Mouse (Mus musculus) mesoderm, embryonic 11.5 days (tissue): ENCODE data around the gene Cabcoco1.
A peak's percentile ranks its signal among the peaks of the same experiment; 100 is the strongest.

Experiments
- DNase-seq: peaks from one replicate; pipeline ENCODE4 v3.0.0-alpha.2; 2012; ENCODE audit warnings: low read depth, low spot score

Cabcoco1 gene

DNA sequence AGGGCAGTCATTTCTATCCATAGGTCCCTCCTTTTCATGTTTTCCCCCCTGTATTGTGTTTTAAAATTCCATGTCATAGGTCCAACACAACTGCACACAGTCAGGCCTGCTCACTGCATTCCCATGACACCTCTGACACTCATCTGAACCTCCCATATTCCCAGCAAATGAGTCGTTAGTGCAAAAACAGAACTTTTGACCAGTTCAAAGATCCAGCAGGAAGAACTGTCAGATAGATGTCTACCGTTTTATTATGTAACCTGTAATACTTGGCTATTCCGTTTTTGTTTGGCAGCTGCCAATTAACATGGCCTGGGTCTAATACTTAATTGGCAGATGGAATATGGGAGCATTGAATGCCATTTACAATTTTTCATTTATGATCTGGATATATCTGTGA, 34.0 kb downstream of the Cabcoco1 start:
- no peak for DNase-seq

- DNase-seq: no peak
These were observed 35.5 kb downstream of the Cabcoco1 start for GRCm38 (mm10) chr10:68506242-68506641.

DNA sequence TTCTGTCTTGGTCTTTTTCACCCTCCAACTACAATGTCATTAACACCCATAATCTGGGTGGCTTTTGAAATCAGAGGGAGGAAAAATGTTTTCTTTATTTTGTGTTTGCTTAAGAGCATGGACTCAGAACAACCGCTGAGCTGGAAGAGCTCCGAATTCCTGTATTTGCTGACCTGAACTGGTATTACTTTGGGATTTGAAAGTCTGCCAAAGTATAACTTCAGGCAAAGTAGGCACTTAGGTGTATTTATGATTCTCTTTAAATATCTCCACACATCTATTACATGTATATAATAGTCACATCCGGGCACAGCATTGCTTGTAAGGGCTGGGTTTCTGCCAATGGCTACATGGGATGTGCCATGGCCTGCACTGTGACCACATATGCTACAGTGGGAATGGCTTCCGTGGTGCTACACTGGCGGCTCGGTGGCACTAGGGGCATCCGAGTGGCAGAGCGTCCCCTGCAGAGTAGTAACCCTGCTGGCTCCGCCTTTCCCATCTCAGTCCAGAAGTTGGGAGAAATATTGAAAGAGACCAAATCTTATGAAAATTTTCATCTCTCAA, 37.0 kb downstream of the Cabcoco1 start:
- DNase-seq: no peak

- DNase-seq: no peak
These were observed 40.6 kb downstream of the Cabcoco1 start for GRCm38 (mm10) chr10:68501067-68501466.

- DNase-seq: no peak
These were observed 46.5 kb downstream of the Cabcoco1 start for GRCm38 (mm10) chr10:68495246-68495645.

GRCm38 (mm10) chr10:68491557-68491956, 50.1 kb downstream of the Cabcoco1 start:
- DNase-seq: no peak

- no peak for DNase-seq
These were observed 50.9 kb downstream of the Cabcoco1 start for GRCm38 (mm10) chr10:68490781-68491180.

- no peak for DNase-seq
These were observed 68.9 kb downstream of the Cabcoco1 start for GRCm38 (mm10) chr10:68472799-68473198.

GRCm38 (mm10) chr10:68465737-68466327, 75.9 kb downstream of the Cabcoco1 start:
- DNase-seq: no peak

DNA sequence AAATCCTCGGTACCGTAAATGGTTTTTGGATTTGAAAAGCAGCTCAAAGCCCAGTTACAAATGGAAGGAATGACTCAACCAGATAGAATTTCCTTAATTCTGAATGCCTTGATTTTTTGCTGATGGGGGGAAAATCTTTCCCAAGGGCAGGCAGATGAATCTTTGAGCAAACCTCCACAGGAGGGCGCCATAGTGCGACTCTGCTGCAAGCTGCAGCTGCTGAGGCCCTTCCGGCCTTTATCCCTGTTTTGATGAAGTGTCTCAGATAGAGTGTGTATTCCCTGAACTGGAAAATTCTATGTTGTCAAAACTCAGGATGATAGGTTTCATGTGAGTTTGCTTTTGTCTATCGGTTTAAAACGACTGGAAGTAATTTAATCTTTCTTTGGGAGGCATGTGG, 76.8 kb downstream of the Cabcoco1 start:
- DNase-seq: peak; percentile 79

- DNase-seq: no peak
These were observed 81.9 kb downstream of the Cabcoco1 start for GRCm38 (mm10) chr10:68459784-68460183.

- DNase-seq: no peak
These were observed 84.7 kb downstream of the Cabcoco1 start for GRCm38 (mm10) chr10:68457019-68457418.

- no peak for DNase-seq
These were observed 87.2 kb downstream of the Cabcoco1 start for GRCm38 (mm10) chr10:68454541-68454940.

DNA sequence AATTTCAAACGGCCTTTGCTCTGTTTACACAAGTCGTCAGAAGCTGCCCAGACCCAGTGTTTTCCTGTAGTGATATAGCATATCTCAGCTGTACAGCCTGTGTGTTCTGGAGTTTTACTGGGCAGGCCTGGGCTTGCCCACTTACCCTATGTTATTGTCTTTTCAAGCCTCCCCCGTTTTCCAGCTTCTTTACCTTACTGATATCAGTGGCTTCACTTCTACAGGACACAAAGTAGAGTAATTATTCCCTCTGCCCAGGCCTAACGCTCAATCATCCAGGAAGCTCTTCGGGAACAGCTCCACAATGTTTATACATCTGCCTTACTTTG, 94.9 kb downstream of the Cabcoco1 start:
- no peak for DNase-seq

- DNase-seq: peak; percentile 19
These were observed 95.6 kb downstream of the Cabcoco1 start for GRCm38 (mm10) chr10:68445876-68446796.

DNA sequence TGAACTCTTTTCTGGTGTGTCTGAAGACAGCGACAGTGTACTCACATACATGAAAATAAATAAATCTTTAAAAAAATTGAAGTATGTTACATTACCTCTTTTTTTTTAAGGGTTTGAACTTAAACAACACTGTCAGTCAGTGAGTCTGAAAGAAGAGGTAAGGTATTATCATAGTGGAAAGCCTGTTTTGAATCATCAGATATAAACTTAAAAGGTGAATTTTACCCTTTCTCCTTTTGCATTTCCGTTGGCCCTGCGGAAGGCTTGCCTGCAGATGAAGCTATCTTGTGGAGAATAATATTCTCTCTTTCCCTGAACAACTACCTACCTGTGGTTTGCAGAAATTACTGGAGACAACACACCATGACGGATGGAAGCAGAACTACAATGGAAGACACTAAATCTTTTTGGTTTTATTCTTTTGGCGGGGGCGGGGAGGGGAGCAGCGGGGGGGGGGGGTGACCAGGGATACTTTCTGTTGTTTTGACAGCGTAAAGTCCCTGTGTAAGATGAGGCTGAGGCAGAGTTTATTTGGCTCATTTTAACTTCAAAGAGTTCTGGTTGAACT, 96.4 kb downstream of the Cabcoco1 start:
- DNase-seq: no peak

DNA sequence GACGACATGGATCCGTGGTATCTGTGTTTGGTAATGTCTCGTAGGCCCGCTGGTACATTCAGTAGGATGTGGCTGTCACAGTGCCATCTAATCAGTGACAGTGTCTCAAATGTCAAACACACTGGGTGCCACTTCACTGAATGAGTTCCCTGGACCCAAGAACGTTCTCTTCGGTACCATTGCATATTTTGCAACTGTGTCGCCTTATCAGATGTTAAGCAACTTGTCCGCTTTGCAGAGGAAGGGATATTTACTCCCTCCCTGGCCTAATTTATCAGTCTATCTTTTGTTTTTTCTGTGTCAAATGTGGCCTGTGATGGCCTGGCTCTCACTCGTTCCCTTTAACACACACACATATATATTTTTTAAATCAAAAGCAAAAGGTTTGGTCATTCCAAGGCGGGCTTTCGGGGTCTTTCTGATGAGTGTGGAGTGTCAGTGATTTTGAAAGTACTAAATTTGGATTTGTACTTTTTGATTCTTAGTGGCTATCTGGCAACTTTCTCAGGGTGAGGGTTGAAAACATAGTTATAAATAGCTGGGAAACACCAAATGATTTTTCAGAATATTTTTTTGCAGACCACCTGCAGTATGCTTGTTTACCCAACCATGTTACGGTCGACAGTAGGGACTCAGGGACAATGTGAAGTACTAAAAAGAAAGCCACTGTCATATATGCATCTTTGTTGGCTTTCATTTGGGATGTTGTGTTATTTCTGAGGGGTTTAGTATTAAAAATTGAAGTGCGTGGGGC, 97.2 kb downstream of the Cabcoco1 start:
- DNase-seq: no peak

GRCm38 (mm10) chr10:68443132-68443531, 98.6 kb downstream of the Cabcoco1 start:
- DNase-seq: no peak

GRCm38 (mm10) chr10:68442713-68443112, 99.0 kb downstream of the Cabcoco1 start:
- DNase-seq: no peak

DNA sequence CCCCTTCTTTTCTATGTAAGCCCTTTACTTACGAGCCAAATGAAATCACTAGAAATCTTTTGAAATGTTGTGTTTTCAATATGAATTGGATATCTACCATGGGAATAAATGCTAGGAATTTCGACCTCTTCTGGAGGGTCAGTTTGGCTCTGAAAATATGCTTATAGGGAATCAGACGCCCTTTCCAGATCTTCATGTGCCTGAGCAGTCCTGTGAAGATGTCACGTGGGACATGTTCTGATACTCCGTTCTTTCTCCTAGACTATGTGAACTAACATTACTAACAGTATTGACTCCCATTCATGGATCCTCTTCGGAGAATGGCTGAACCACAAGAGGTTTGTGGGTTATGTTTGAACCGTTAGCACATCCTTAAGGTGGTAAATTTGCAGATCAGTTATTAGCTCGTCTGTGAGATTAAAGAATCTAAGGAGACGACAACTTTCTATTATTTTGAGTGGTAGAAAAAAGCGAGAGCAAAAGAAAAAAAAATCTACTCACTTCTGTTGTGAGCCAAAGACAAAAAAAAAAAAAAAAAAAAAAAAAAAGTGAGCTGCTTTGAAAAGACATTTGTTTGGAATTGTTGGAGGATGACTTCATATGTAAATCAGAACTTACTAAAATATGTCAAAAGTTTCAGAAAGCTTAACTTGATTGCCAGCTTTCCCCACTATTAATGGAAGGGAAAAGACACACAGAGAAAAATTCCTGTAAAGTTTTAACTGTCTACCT, 99.6 kb downstream of the Cabcoco1 start:
- DNase-seq: no peak

DNA sequence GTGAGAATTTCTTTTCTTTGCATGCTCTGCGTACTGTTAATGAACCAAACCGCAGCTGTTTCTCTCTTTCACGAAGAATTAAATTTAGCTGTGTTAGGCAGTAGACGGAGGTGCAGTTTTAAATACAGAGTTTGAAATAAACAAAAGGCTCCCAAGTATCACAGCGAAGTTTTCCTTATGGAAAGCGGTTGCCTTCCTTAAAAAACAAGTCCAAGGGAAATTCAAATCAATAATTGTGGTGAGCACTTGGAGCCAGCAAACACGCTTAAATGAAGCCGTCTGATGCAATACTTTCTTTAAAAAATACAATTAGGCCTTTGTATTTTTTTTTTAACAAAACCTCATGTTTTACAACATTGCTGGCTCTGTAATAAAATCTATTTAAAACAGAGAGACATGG, 101.2 kb downstream of the Cabcoco1 start:
- DNase-seq: no peak
